Mouse (Mus musculus): ENCODE results near the gene Apoc2. TPM values are rescaled to one million over a fixed set of nuclear protein-coding genes. Genes with fewer than 3 reads are reported as not detected.

The Apoc2 gene
- polyA plus RNA-seq, 1 experiment from 2014 or later = not detected

GRCm38 (mm10) chr7:19629361-19629734 lies 48.4 kb downstream of the Apoc2 start, which contains the start of gene Relb:
TSS of gene Relb (minus strand) at chr7:19629438.
- Histone ChIP-seq H3K9ac (ENCODE audit: low read length) (peak within 1 kb of the TSS; percentile 9; the same call in 1 of the 2 replicates), H3K27ac (ENCODE audit: low read depth, low read length) (peak within 1 kb of the TSS; percentile 54; the same call in 1 of the 2 replicates), H3K9me3 (ENCODE audit: control insufficient read depth, low read length) (no peaks in the 10 kb centered on the region), H3K4me2 (peak within 1 kb of the TSS; percentile 91), H3K4me1 (ENCODE audit: control insufficient read depth, insufficient read depth, low read length) (0 out of 2 replicates have a peak, but pooled peaks cover 3% of the 10 kb centered on the region), H3K4me3 (ENCODE audit: low read depth, low read length) (peak within 1 kb of the TSS; percentile 66), H3K27me3 (ENCODE audit: control insufficient read depth, insufficient read depth, low read length) (no peaks in the 10 kb centered on the region), H3K36me3 (ENCODE audit: control insufficient read depth, insufficient read depth, low read length) (peaks cover 10% of the 10 kb centered on the region; the same call in 1 of the 2 replicates)
- ATAC-seq (ENCODE audit: low FRiP score) = peak; percentile 75
- WGBS = under 1% methylated on average over 39 of the region's 41 CpGs
- DNase-seq (ENCODE audit: low spot score, missing footprints) = peak; percentile 98

GRCm38 (mm10) chr7:19628536-19629360 lies 49.0 kb downstream of the Apoc2 start:
- Histone ChIP-seq H3K4me2 (peak overlapping the region; percentile 91), H3K27me3 (ENCODE audit: control insufficient read depth, insufficient read depth, low read length) (no peaks in the 10 kb centered on the region), H3K9me3 (ENCODE audit: control insufficient read depth, low read length) (no peaks in the 10 kb centered on the region), H3K4me1 (ENCODE audit: control insufficient read depth, insufficient read depth, low read length) (0 out of 2 replicates have a peak, but pooled peaks cover 3% of the 10 kb centered on the region), H3K36me3 (ENCODE audit: control insufficient read depth, insufficient read depth, low read length) (peaks cover 8% of the 10 kb centered on the region; the same call in 1 of the 2 replicates), H3K27ac (ENCODE audit: low read depth, low read length) (peak overlapping the region; percentile 54; the same call in 1 of the 2 replicates), H3K4me3 (ENCODE audit: low read depth, low read length) (peak overlapping the region; percentile 66), H3K9ac (ENCODE audit: low read length) (peak overlapping the region; percentile 9; the same call in 1 of the 2 replicates)
- DNase-seq (ENCODE audit: low spot score, missing footprints) (peak; percentile 99), ATAC-seq (ENCODE audit: low FRiP score) (peak; percentile 88)
- under 1% methylated on average over 55 of the region's 57 CpGs for WGBS

GRCm38 (mm10) chr7:19628192-19628535 lies 49.6 kb downstream of the Apoc2 start:
- Histone ChIP-seq H3K4me1 (ENCODE audit: control insufficient read depth, insufficient read depth, low read length) (0 out of 2 replicates have a peak, but pooled peaks cover 3% of the 10 kb centered on the region), H3K4me3 (ENCODE audit: low read depth, low read length) (peak overlapping the region; percentile 66), H3K27ac (ENCODE audit: low read depth, low read length) (no peak overlapping the region), H3K36me3 (ENCODE audit: control insufficient read depth, insufficient read depth, low read length) (peaks cover 2% of the 10 kb centered on the region; the same call in 1 of the 2 replicates), H3K9me3 (ENCODE audit: control insufficient read depth, low read length) (no peaks in the 10 kb centered on the region), H3K4me2 (peak overlapping the region; percentile 91), H3K9ac (ENCODE audit: low read length) (no peak overlapping the region), H3K27me3 (ENCODE audit: control insufficient read depth, insufficient read depth, low read length) (no peaks in the 10 kb centered on the region)
- 14% methylated on average over 17 of the region's 17 CpGs for WGBS
- DNase-seq (ENCODE audit: low spot score, missing footprints) (no peak), ATAC-seq (ENCODE audit: low FRiP score) (no peak)

DNA sequence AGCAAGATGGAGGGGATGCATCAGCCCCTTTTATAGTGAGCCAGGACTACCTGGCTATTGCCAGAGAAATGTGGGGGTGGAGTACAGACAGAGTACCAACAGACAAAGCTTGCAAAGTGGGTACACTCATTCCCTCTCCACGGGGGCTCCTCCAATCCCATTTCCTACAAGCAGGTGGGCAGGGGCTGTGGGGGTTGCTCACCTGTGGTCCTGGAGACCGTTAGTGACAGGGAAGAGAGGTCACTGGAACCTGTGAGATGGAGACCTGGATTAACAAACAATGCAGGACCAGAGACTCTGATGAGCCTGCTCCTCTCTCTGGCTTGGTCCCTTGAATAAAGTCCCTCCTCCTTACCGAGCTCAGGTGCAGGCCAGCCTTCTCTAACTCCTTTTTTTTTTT lies 50.0 kb downstream of the Apoc2 start:
- no peaks in the 10 kb centered on the region for H3K9me3 ChIP-seq (ENCODE audit: control insufficient read depth, low read length)
- no peaks in the 10 kb centered on the region for H3K27me3 ChIP-seq (ENCODE audit: control insufficient read depth, insufficient read depth, low read length)
- H3K9ac ChIP-seq (ENCODE audit: low read length) = no peak overlapping the region
- H3K27ac ChIP-seq (ENCODE audit: low read depth, low read length) = no peak overlapping the region
- WGBS = 67% methylated on average over 3 of the region's 3 CpGs
- H3K4me1 ChIP-seq (ENCODE audit: control insufficient read depth, insufficient read depth, low read length) = 0 out of 2 replicates have a peak, but pooled peaks cover 3% of the 10 kb centered on the region
- no peak for ATAC-seq (ENCODE audit: low FRiP score)
- H3K4me3 ChIP-seq (ENCODE audit: low read depth, low read length) = no peak overlapping the region; the same call in 1 of the 2 replicates
- H3K4me2 ChIP-seq = peak overlapping the region; percentile 91; the same call in 1 of the 2 replicates
- no peak for DNase-seq (ENCODE audit: low spot score, missing footprints)
- H3K36me3 ChIP-seq (ENCODE audit: control insufficient read depth, insufficient read depth, low read length) = no peaks in the 10 kb centered on the region

- WGBS = 82% methylated on average over 2 of the region's 2 CpGs
- Histone ChIP-seq H3K27ac (ENCODE audit: low read depth, low read length) (no peak overlapping the region), H3K4me3 (ENCODE audit: low read depth, low read length) (no peak overlapping the region), H3K4me1 (ENCODE audit: control insufficient read depth, insufficient read depth, low read length) (peaks cover 5% of the 10 kb centered on the region; the same call in 1 of the 2 replicates), H3K4me2 (no peak overlapping the region), H3K36me3 (ENCODE audit: control insufficient read depth, insufficient read depth, low read length) (no peaks in the 10 kb centered on the region), H3K9me3 (ENCODE audit: control insufficient read depth, low read length) (no peaks in the 10 kb centered on the region), H3K9ac (ENCODE audit: low read length) (no peak overlapping the region), H3K27me3 (ENCODE audit: control insufficient read depth, insufficient read depth, low read length) (no peaks in the 10 kb centered on the region)
- ATAC-seq (ENCODE audit: low FRiP score) = no peak
- no peak for DNase-seq (ENCODE audit: low spot score, missing footprints)
Observed at GRCm38 (mm10) chr7:19623433-19623832, 54.3 kb downstream of the Apoc2 start.

- DNase-seq (ENCODE audit: low spot score, missing footprints) = no peak
- H3K27me3 ChIP-seq (ENCODE audit: control insufficient read depth, insufficient read depth, low read length) = no peaks in the 10 kb centered on the region
- no peak overlapping the region for H3K4me2 ChIP-seq
- no peaks in the 10 kb centered on the region for H3K36me3 ChIP-seq (ENCODE audit: control insufficient read depth, insufficient read depth, low read length)
- no peaks in the 10 kb centered on the region for H3K9me3 ChIP-seq (ENCODE audit: control insufficient read depth, low read length)
- no peak overlapping the region for H3K27ac ChIP-seq (ENCODE audit: low read depth, low read length)
- no peak overlapping the region for H3K9ac ChIP-seq (ENCODE audit: low read length)
- no peak for ATAC-seq (ENCODE audit: low FRiP score)
- WGBS = 34% methylated on average over 6 of the region's 6 CpGs
- peaks cover 4% of the 10 kb centered on the region; the same call in 1 of the 2 replicates for H3K4me1 ChIP-seq (ENCODE audit: control insufficient read depth, insufficient read depth, low read length)
- H3K4me3 ChIP-seq (ENCODE audit: low read depth, low read length) = no peak overlapping the region
Observed at GRCm38 (mm10) chr7:19622241-19622640, 55.5 kb downstream of the Apoc2 start.

Other genes starting within 250 kb of the Apoc2 start
- 8.9 and 10.7 TPM in 2 replicates for gene Mark4, start 219.1 kb downstream of the Apoc2 start, polyA plus RNA-seq (2014; fragmentation: Nextera tagmentation; extraction: Ambion mirVana)
- gene Exoc3l2, start 214.6 kb downstream of the Apoc2 start, polyA plus RNA-seq (2014; fragmentation: Nextera tagmentation; extraction: Ambion mirVana) = 0.77 and 1.1 TPM in 2 replicates
- gene Bloc1s3, start 169.6 kb downstream of the Apoc2 start, polyA plus RNA-seq (2014; fragmentation: Nextera tagmentation; extraction: Ambion mirVana) = 2.6 TPM in 2 replicates
- 41.5 and 51.6 TPM in 2 replicates for gene Trappc6a, start 169.5 kb downstream of the Apoc2 start, polyA plus RNA-seq (2014; fragmentation: Nextera tagmentation; extraction: Ambion mirVana)
- not detected in 2 replicates for gene Nkpd1, start 160.1 kb downstream of the Apoc2 start, polyA plus RNA-seq (2014; fragmentation: Nextera tagmentation; extraction: Ambion mirVana)
- gene Ppp1r37, start 114.9 kb downstream of the Apoc2 start, polyA plus RNA-seq (2014; fragmentation: Nextera tagmentation; extraction: Ambion mirVana) = 2.8 and 3.0 TPM in 2 replicates
- gene Zfp296, start 100.7 kb downstream of the Apoc2 start, polyA plus RNA-seq (2014; fragmentation: Nextera tagmentation; extraction: Ambion mirVana) = 0.10 and 0.20 TPM in 2 replicates
- gene Gemin7, start 100.3 kb downstream of the Apoc2 start, polyA plus RNA-seq (2014; fragmentation: Nextera tagmentation; extraction: Ambion mirVana) = 152 and 161 TPM in 2 replicates
- gene Clasrp, start 73.5 kb downstream of the Apoc2 start, polyA plus RNA-seq (2014; fragmentation: Nextera tagmentation; extraction: Ambion mirVana) = 44.6 and 46.1 TPM in 2 replicates
- gene Relb, start 48.5 kb downstream of the Apoc2 start, polyA plus RNA-seq (2014; fragmentation: Nextera tagmentation; extraction: Ambion mirVana) = 3.7 and 4.3 TPM in 2 replicates
- gene Clptm1, start 12.9 kb downstream of the Apoc2 start, polyA plus RNA-seq (2014; fragmentation: Nextera tagmentation; extraction: Ambion mirVana) = 89.7 and 94.1 TPM in 2 replicates
- not detected in 2 replicates for gene Gm44805, start 3.5 kb upstream of the Apoc2 start, polyA plus RNA-seq (2014; fragmentation: Nextera tagmentation; extraction: Ambion mirVana)
- not detected in 2 replicates for gene Apoc4, start 3.5 kb upstream of the Apoc2 start, polyA plus RNA-seq (2014; fragmentation: Nextera tagmentation; extraction: Ambion mirVana)
- gene Apoc1, start 14.7 kb upstream of the Apoc2 start, polyA plus RNA-seq (2014; fragmentation: Nextera tagmentation; extraction: Ambion mirVana) = 1.9 and 3.2 TPM in 2 replicates
- gene Apoe, start 21.2 kb upstream of the Apoc2 start, polyA plus RNA-seq (2014; fragmentation: Nextera tagmentation; extraction: Ambion mirVana) = 180 and 196 TPM in 2 replicates
- gene Tomm40, start 37.5 kb upstream of the Apoc2 start, polyA plus RNA-seq (2014; fragmentation: Nextera tagmentation; extraction: Ambion mirVana) = 113 and 138 TPM in 2 replicates
- gene Nectin2, start 72.5 kb upstream of the Apoc2 start, polyA plus RNA-seq (2014; fragmentation: Nextera tagmentation; extraction: Ambion mirVana) = 48.0 and 52.8 TPM in 2 replicates
- 11.7 and 13.2 TPM in 2 replicates for gene Bcam, start 93.1 kb upstream of the Apoc2 start, polyA plus RNA-seq (2014; fragmentation: Nextera tagmentation; extraction: Ambion mirVana)
- gene Cblc, start 118.9 kb upstream of the Apoc2 start, polyA plus RNA-seq (2014; fragmentation: Nextera tagmentation; extraction: Ambion mirVana) = not detected in 2 replicates
- gene Bcl3, start 144.8 kb upstream of the Apoc2 start, polyA plus RNA-seq (2014; fragmentation: Nextera tagmentation; extraction: Ambion mirVana) = 0.47 and 0.67 TPM in 2 replicates
- gene Gm19345, start 174.1 kb upstream of the Apoc2 start, polyA plus RNA-seq (2014; fragmentation: Nextera tagmentation; extraction: Ambion mirVana) = 0.22 TPM in 1 of 2 replicates, not detected in the other
- gene Ceacam16, start 183.4 kb upstream of the Apoc2 start, polyA plus RNA-seq (2014; fragmentation: Nextera tagmentation; extraction: Ambion mirVana) = not detected in 2 replicates
- not detected in 2 replicates for gene Ceacam19, start 210.0 kb upstream of the Apoc2 start, polyA plus RNA-seq (2014; fragmentation: Nextera tagmentation; extraction: Ambion mirVana)
- gene Pvr, start 243.2 kb upstream of the Apoc2 start, polyA plus RNA-seq (2014; fragmentation: Nextera tagmentation; extraction: Ambion mirVana) = 2.8 and 3.0 TPM in 2 replicates

Data from midbrain, embryonic 11.5 days (tissue).